Mouse (Mus musculus) C2C12 (cell line): ENCODE results near the gene 4930451I11Rik. TPM values are rescaled to one million over a fixed set of nuclear protein-coding genes. Genes with fewer than 3 reads are reported as not detected.

Experiments used
- H3K27me3 ChIP-seq: one replicate; pipeline ENCODE4 v1.6.1; 2011; ENCODE audit not compliant: control insufficient read depth, insufficient read depth, insufficient read length
- H3K36me3 ChIP-seq: one replicate; pipeline ENCODE4 v1.6.1; 2011; ENCODE audit not compliant: control insufficient read depth, insufficient read depth
- H3K4me3 ChIP-seq: one replicate; pipeline ENCODE4 v1.5.1; 2011; ENCODE audit warnings: mild to moderate bottlenecking, control low read depth; ENCODE audit not compliant: poor library complexity, insufficient read depth, severe bottlenecking
- H3K79me2 ChIP-seq: one replicate; pipeline ENCODE4 v1.6.1; 2011; ENCODE audit not compliant: control insufficient read depth, insufficient read depth
- H3K79me3 ChIP-seq: one replicate; pipeline ENCODE4 v1.6.1; 2011; ENCODE audit warnings: low read depth, control low read depth
- H3ac ChIP-seq: one replicate; pipeline ENCODE3; 2011; ENCODE audit warnings: low read depth; ENCODE audit not compliant: control insufficient read depth, insufficient read length
- CEBPB ChIP-seq: IDR thresholded peaks from one replicate; pipeline ENCODE4 v1.6.1; 2011; ENCODE audit warnings: low read depth, mild to moderate bottlenecking, control low read depth, moderate library complexity
- CTCF ChIP-seq: IDR thresholded peaks from one replicate; pipeline ENCODE4 v1.5.1; 2011; ENCODE audit not compliant: control insufficient read depth, insufficient read depth, insufficient read length
- FOSL1 ChIP-seq: IDR thresholded peaks from one replicate; pipeline ENCODE4 v1.8.0; 2011; ENCODE audit warnings: mild to moderate bottlenecking, low read length; ENCODE audit not compliant: poor library complexity, insufficient read depth, severe bottlenecking
- MAX ChIP-seq: IDR thresholded peaks from one replicate; pipeline ENCODE4 v1.6.1; 2011; ENCODE audit warnings: mild to moderate bottlenecking, control low read depth
- MYOD1 ChIP-seq: IDR thresholded peaks from one replicate; pipeline ENCODE4 v1.6.1; 2011; ENCODE audit warnings: low read depth; ENCODE audit not compliant: control insufficient read depth, insufficient read length
- MYOG ChIP-seq: IDR thresholded peaks from one replicate; pipeline ENCODE4 v1.6.1; 2011; ENCODE audit not compliant: control insufficient read depth, insufficient read length; ENCODE audit errors: extremely low read depth
- USF1 ChIP-seq: IDR thresholded peaks from one replicate; pipeline ENCODE4 v1.6.1; 2011; ENCODE audit warnings: low read depth, mild to moderate bottlenecking, control low read depth, moderate library complexity
- long read RNA-seq, 2 experiments: library from polyadenylated mRNA; unstranded; transcript quantifications; one replicate each; pipeline ENCODE4 v2.0.0; 2019 to 2020
- polyA plus RNA-seq: library from polyadenylated mRNA; unstranded; fragments of >200 nt; fragmentation: generic; extraction: Trizol; gene quantifications from one replicate; pipeline ENCODE4 v1.2.1, GENCODE M21; 2012; ENCODE audit warnings: missing spikeins

The 4930451I11Rik gene
- not detected for polyA plus RNA-seq
- long read RNA-seq, experiment 1, result 0 reads
- long read RNA-seq, experiment 2, result 0 reads

DNA sequence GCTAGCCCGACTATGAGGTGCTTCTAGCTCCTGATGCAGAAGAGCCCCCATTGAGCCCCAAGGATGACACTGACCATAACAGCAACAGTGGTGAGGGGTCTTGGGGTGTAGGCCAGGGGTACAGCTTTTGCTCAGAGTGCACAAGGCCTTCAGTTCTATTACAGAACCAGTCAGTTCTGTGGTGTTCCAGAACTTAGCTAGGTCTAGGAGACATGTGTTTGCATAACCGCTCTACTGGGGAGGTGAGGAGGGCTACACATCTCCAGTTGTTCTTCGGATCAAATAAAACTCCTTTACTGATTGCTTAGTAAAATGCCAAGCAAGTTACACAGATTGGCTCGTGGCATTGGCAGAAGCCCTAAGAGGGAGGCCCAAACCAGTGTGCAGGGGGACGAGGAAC is at the start of gene 4930451I11Rik:
TSS of gene 4930451I11Rik (minus strand) at position 101 of the 400 bp plus-strand sequence.
- no peak within 1 kb of the TSS for H3K4me3 ChIP-seq

DNA sequence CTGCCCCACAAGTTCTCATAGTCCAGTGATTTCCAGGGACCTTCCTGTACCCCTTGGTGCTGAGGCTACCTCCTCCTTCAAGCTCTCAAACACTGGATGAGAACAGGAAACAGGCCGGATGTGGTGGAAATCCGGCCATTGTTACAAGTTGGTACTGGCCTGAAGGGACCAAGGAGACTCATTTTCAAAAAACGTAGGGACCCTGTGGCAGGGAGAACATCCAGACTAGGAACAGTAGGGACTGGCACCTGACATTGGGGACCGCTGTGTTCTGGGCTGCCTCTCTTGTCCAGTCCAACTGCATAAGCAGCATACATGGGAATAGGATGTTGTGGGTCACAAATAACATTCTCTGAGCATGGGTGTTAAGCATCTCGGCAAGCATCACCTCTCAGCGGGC is 49.6 kb upstream of the 4930451I11Rik start:
- H3K36me3 ChIP-seq, result peaks cover 47% of the 10 kb centered on the region

More for the DNA sequence above, at the start of gene 4930451I11Rik:
- TF ChIP-seq USF1 (no peak), MAX (no peak), MYOD1 (no peak), CTCF (no peak), MYOG (no peak), CEBPB (no peak), FOSL1 (no peak)
- Histone ChIP-seq H3K79me3 (no peaks in the 10 kb centered on the region), H3K36me3 (no peaks in the 10 kb centered on the region), H3K27me3 (peaks cover 45% of the 10 kb centered on the region), H3K79me2 (no peaks in the 10 kb centered on the region), H3ac (no peak within 1 kb of the TSS)

DNA sequence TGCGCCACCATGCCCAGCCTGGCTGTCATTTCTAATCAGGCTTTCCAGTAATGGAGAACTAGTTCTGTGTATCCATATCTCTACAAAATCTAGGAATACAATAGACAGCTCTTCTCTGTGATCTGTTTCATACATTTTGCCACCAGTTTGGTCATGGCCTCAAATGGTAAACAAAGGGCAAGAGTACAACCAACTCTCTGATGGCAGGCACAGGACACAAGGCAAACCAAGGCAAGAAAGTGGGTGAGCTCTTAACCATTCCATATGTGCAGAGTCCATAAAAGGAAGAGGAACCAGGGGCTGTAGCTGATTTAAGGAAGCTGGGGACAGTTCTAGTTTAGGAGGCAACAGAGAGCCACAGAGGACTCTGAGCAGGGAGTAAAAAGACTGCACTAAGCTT is 45.8 kb upstream of the 4930451I11Rik start:
- peaks cover 9% of the 10 kb centered on the region for H3K79me3 ChIP-seq
- no peaks in the 10 kb centered on the region for H3K27me3 ChIP-seq
- no peak for TF ChIP-seq FOSL1
- no peak for TF ChIP-seq CTCF
- no peak for TF ChIP-seq CEBPB
- TF ChIP-seq MAX, result no peak
- TF ChIP-seq USF1, result no peak
- no peak for TF ChIP-seq MYOD1
- TF ChIP-seq MYOG, result no peak
- peaks cover 28% of the 10 kb centered on the region for H3K79me2 ChIP-seq
- no peak overlapping the region for H3ac ChIP-seq
- peaks cover 79% of the 10 kb centered on the region for H3K36me3 ChIP-seq
- H3K4me3 ChIP-seq, result no peak overlapping the region

More for the DNA sequence above, 49.6 kb upstream of the 4930451I11Rik start:
- Histone ChIP-seq H3K79me3 (peaks cover 30% of the 10 kb centered on the region), H3K79me2 (peaks cover 49% of the 10 kb centered on the region), H3K4me3 (no peak overlapping the region), H3ac (no peak overlapping the region), H3K27me3 (no peaks in the 10 kb centered on the region)
- TF ChIP-seq CEBPB (no peak), MYOG (no peak), MAX (no peak), CTCF (no peak)

DNA sequence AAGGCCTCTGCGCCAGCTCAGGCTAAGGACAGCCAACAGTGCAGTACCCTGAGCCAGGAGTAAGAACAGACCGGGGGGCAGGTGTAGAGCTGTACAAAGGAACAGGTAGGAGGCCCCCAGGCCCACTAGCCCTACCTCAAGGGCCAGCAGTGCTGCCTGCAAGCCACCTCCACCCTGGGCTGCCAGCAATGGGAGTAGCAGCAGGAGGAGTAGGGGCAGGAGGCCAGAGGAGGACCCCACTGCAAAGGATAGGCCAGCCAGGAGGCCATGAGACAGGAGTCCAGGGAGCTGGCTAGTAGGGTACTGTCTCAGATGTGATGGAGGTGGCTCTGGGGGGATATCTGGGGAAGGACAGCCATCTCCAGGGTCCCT is 39.1 kb upstream of the 4930451I11Rik start:
- Histone ChIP-seq H3K79me2 (no peaks in the 10 kb centered on the region), H3ac (no peak overlapping the region), H3K27me3 (no peaks in the 10 kb centered on the region), H3K36me3 (peaks cover 73% of the 10 kb centered on the region), H3K79me3 (no peaks in the 10 kb centered on the region), H3K4me3 (no peak overlapping the region)
- TF ChIP-seq MYOD1, result no peak
- TF ChIP-seq MAX, result no peak

DNA sequence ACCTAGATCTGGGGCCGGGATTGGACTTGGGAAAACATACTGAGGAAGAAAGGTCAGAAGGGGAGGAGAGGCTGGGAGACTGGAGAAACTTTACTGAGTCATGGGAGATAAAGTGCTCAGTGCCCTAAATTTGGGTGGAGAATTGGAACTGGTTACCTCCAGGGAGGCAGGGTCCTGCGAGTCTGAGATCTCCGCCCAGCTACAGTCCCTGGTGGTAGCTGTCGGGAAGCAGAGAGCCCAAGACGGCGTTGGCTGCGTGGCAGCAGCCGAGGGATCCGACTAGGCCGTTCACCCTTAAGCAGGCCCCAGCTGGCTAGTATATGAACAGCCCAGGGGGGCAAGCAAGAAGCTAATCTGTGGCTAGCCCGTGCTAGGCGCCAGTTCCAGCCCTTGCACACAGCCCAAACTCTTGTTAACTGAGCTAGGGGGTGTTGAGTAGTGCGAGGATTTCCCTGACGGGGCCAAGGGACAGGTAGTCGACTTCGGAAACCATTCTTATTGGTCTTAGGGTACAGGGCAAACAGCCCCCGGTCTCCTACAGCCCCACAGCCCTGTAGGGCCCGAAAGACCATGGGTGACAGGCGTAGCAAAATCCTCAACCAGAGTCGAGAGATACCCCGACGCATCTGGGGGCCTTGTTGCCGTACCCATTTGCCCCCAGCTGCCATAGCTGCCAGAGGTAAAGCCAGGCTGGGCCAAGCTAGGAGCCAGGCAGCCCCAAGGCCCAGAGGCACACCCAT is 38.5 kb upstream of the 4930451I11Rik start:
- no peaks in the 10 kb centered on the region for H3K79me3 ChIP-seq
- TF ChIP-seq CEBPB (no peak), MAX (no peak), MYOG (no peak)
- H3K4me3 ChIP-seq, result no peak overlapping the region
- H3K79me2 ChIP-seq, result no peaks in the 10 kb centered on the region
- H3K27me3 ChIP-seq, result no peaks in the 10 kb centered on the region
- H3K36me3 ChIP-seq, result peaks cover 72% of the 10 kb centered on the region
- no peak overlapping the region for H3ac ChIP-seq

DNA sequence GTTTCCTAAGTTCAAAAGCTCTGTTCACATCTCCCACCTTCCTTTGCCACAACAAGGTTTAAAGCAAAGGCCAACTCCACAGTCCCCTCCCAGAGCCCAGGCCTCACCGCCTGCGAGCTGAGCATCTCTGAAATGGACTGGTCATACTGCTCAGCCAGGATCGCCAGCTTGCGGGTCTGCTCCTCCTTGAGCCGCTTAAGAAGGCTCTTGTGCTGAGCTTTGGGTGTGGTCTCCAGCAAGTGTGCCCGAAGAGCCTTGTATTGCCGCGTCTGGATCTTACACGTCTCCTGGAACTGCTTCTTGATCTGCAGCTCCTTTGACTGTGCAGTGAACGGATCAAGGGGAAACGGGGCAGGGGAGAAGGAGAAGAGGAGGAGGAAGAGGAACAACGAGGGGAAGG is 36.6 kb upstream of the 4930451I11Rik start:
- H3K27me3 ChIP-seq, result no peaks in the 10 kb centered on the region
- H3K79me2 ChIP-seq, result peaks cover 7% of the 10 kb centered on the region
- H3K36me3 ChIP-seq, result peaks cover 63% of the 10 kb centered on the region
- no peak for TF ChIP-seq MAX
- no peak for TF ChIP-seq FOSL1
- no peak for TF ChIP-seq USF1
- no peak for TF ChIP-seq CTCF
- TF ChIP-seq MYOD1, result no peak
- TF ChIP-seq CEBPB, result no peak
- TF ChIP-seq MYOG, result no peak
- no peak overlapping the region for H3ac ChIP-seq
- H3K4me3 ChIP-seq, result no peak overlapping the region
- peaks cover 2% of the 10 kb centered on the region for H3K79me3 ChIP-seq
